Mouse (Mus musculus) MEL (cell line): ENCODE data around the gene Thsd4. TPM values are rescaled to one million over a fixed set of nuclear protein-coding genes. Genes with fewer than 3 reads are reported as not detected.

Experiments used
- DNase-seq: peaks from one replicate; pipeline ENCODE4 v3.0.0; 2011; ENCODE audit warnings: low read depth, low spot score
- H3K27ac ChIP-seq: 2 replicates; pipeline ENCODE4 v1.5.1; 2012; ENCODE audit warnings: low read depth, mild to moderate bottlenecking, control low read depth, low read length, moderate library complexity; ENCODE audit not compliant: control insufficient read depth
- H3K27me3 ChIP-seq, 2 experiments: fragments of 150-350 bp in 1 of 2; sonication (generic) in 1 of 2; 2 replicates each; pipeline ENCODE4 v1.6.1; 2012; ENCODE audit warnings: low read length in 2 of 2, mild to moderate bottlenecking in 2 of 2, improper control_type of control experiment in 1 of 2, moderate library complexity in 1 of 2; ENCODE audit not compliant: insufficient read depth in 2 of 2, control insufficient read depth in 1 of 2
- H3K36me3 ChIP-seq, 2 experiments: 2 replicates each; pipeline ENCODE4 v1.6.1; 2012 to 2014; ENCODE audit warnings: low read length in 2 of 2, improper control_type of control experiment in 1 of 2, inconsistent platforms in 1 of 2, mild to moderate bottlenecking in 1 of 2; ENCODE audit not compliant: insufficient read depth in 2 of 2, control insufficient read depth in 1 of 2
- H3K4me1 ChIP-seq, 2 experiments: fragments of 150-350 bp in 1 of 2; sonication (generic) in 1 of 2; 2 replicates each; pipeline ENCODE4 v1.6.1; 2012; ENCODE audit warnings: low read length in 2 of 2, improper control_type of control experiment in 1 of 2, mild to moderate bottlenecking in 1 of 2; ENCODE audit not compliant: insufficient read depth in 2 of 2, control insufficient read depth in 1 of 2
- H3K4me3 ChIP-seq, 2 experiments: fragments of 150-350 bp in 1 of 2; sonication (generic) in 1 of 2; 2 replicates each; pipeline ENCODE4 v1.5.1; 2012; ENCODE audit warnings: low read depth in 2 of 2, low read length in 2 of 2, mild to moderate bottlenecking in 2 of 2, moderate library complexity in 2 of 2, control low read depth in 1 of 2, improper control_type of control experiment in 1 of 2; ENCODE audit not compliant: control insufficient read depth in 1 of 2, insufficient read depth in 1 of 2
- H3K79me2 ChIP-seq: 2 replicates; pipeline ENCODE4 v1.6.1; 2012; ENCODE audit warnings: mild to moderate bottlenecking, low read length, moderate library complexity; ENCODE audit not compliant: control insufficient read depth, poor library complexity, insufficient read depth
- H3K9ac ChIP-seq: 2 replicates; pipeline ENCODE4 v1.6.1; 2012; ENCODE audit warnings: low read depth, mild to moderate bottlenecking, control low read depth, low read length, moderate library complexity; ENCODE audit not compliant: control insufficient read depth, poor library complexity, severe bottlenecking
- H3K9me3 ChIP-seq: fragments of 150-350 bp; sonication (generic); replicated peaks from 2 replicates; pipeline ENCODE4 v1.6.1; 2012; ENCODE audit warnings: mild to moderate bottlenecking, low read length, improper control_type of control experiment, moderate library complexity; ENCODE audit not compliant: insufficient read depth
- CHD1 ChIP-seq: IDR thresholded peaks from 2 replicates; pipeline ENCODE4 v1.6.1; 2012; ENCODE audit warnings: low read depth, mild to moderate bottlenecking, inconsistent platforms, low read length, improper control_type of control experiment
- CTCF ChIP-seq, 3 experiments: IDR thresholded peaks in 2 of 3; conservative IDR thresholded peaks in 1 of 3; 2 replicates each; pipeline ENCODE4 v1.5.1; 2011 to 2012; ENCODE audit warnings: low read length in 3 of 3, low read depth in 2 of 3, mild to moderate bottlenecking in 2 of 3, improper control_type of control experiment in 1 of 3, inconsistent platforms in 1 of 3, mixed read lengths in 1 of 3, moderate library complexity in 1 of 3; ENCODE audit not compliant: control insufficient read depth in 1 of 3, insufficient read depth in 1 of 3, poor library complexity in 1 of 3, severe bottlenecking in 1 of 3
- E2F4 ChIP-seq: IDR thresholded peaks from 2 replicates; pipeline ENCODE4 v1.6.1; 2011; ENCODE audit warnings: low read depth, low read length, improper control_type of control experiment, borderline replicate concordance
- ELF1 ChIP-seq: IDR thresholded peaks from 2 replicates; pipeline ENCODE4 v1.6.1; 2014; ENCODE audit warnings: low read depth, mild to moderate bottlenecking, inconsistent platforms, low read length, improper control_type of control experiment, moderate library complexity
- JUND ChIP-seq: IDR thresholded peaks from 2 replicates; pipeline ENCODE4 v1.6.1; 2011; ENCODE audit warnings: low read depth, mild to moderate bottlenecking, improper control_type of control experiment, low read length
- KAT2A ChIP-seq: conservative IDR thresholded peaks from 2 replicates; pipeline ENCODE4 v1.6.1; 2012; ENCODE audit warnings: low read depth, low read length, improper control_type of control experiment, inconsistent platforms
- MAZ ChIP-seq: IDR thresholded peaks from 2 replicates; pipeline ENCODE4 v1.6.1; 2012; ENCODE audit warnings: low read depth, mild to moderate bottlenecking, inconsistent platforms, low read length, improper control_type of control experiment
- MYC ChIP-seq: IDR thresholded peaks from 2 replicates; pipeline ENCODE4 v1.6.1; 2011; ENCODE audit warnings: low read depth, mild to moderate bottlenecking, low read length, improper control_type of control experiment, moderate library complexity
- NELFE ChIP-seq: IDR thresholded peaks from 2 replicates; pipeline ENCODE4 v1.6.1; 2011; ENCODE audit warnings: low read depth, low read length, improper control_type of control experiment
- RAD21 ChIP-seq: IDR thresholded peaks from 2 replicates; pipeline ENCODE4 v1.6.1; 2011; ENCODE audit warnings: mild to moderate bottlenecking, low read depth, low read length, improper control_type of control experiment
- SIN3A ChIP-seq: IDR thresholded peaks from 2 replicates; pipeline ENCODE4 v1.6.1; 2012; ENCODE audit warnings: low read length, improper control_type of control experiment, inconsistent platforms
- TBP ChIP-seq: IDR thresholded peaks from 2 replicates; pipeline ENCODE4 v1.8.0; 2011; ENCODE audit warnings: low read depth, low read length, improper control_type of control experiment
- UBTF ChIP-seq: IDR thresholded peaks from 2 replicates; pipeline ENCODE4 v1.6.1; 2012; ENCODE audit warnings: low read depth, mild to moderate bottlenecking, inconsistent platforms, low read length, improper control_type of control experiment, moderate library complexity, borderline replicate concordance; ENCODE audit not compliant: insufficient read depth
- USF2 ChIP-seq, 2 experiments: IDR thresholded peaks; 2 replicates each; pipeline ENCODE4 v1.6.1; 2011 to 2012; ENCODE audit warnings: improper control_type of control experiment in 2 of 2, low read length in 2 of 2, borderline replicate concordance in 1 of 2, inconsistent platforms in 1 of 2, low read depth in 1 of 2, mild to moderate bottlenecking in 1 of 2; ENCODE audit not compliant: insufficient read depth in 1 of 2
- ZC3H11A ChIP-seq: IDR thresholded peaks from 2 replicates; pipeline ENCODE4 v1.6.1; 2012; ENCODE audit warnings: low read depth, mild to moderate bottlenecking, inconsistent platforms, low read length, improper control_type of control experiment
- ZNF384 ChIP-seq: IDR thresholded peaks from 2 replicates; pipeline ENCODE4 v1.6.1; 2012; ENCODE audit warnings: low read depth, mild to moderate bottlenecking, inconsistent platforms, low read length, improper control_type of control experiment
- polyA plus RNA-seq, 2 experiments: library from polyadenylated mRNA; stranded (reverse) in 1 of 2; unstranded in 1 of 2; fragments of >175 nt in 1 of 2; fragments of >200 nt in 1 of 2; gene quantifications; 2 replicates each; pipeline versions ENCODE4 v1.2.1 to v1.2.4; 2012; ENCODE audit warnings: low replicate concordance in 2 of 2, low read depth in 1 of 2; ENCODE audit not compliant: insufficient read length in 2 of 2, insufficient read depth in 1 of 2, missing spikeins in 1 of 2
- total RNA-seq: library from RNA; depleted of rRNA; stranded (reverse); fragments of 300-350 nt; gene quantifications from 2 replicates; pipeline ENCODE4 v1.2.3, GENCODE M21; 2012

Gene Thsd4
- total and polyA plus RNA-seq, 3 experiments: 0.08 TPM; not detected in 1

DNA sequence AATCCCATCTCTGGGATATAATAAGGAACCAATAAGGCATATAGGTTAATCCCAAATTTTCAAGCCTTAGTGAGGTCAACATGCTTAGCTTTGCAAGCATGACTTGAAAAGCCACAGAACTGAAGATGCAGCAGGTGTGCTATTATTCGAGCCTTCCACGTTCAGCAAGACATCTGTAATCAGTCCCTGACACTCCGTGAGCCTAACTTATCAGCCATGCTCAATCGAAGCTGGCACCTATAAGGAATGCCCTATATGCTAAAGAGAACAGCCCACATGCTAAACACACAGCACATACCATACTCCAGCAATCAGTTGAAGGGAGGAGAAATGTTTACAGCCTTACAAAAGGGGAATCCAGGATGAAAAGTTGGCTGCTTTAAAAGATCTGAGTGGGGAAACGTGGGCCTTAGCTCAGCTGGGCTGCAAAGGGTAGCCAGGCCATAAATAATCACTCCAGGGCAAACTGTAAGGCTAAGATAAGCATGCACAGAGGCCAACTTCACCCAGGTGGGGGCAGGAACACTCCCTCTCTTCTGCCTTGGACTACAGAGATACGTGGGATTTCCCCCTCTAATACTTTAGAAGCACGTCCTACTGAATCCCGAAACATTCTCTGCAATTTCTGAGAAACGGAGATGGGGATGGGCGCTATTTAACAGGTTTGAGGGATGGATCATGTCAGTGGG lies 154.1 kb downstream of the Thsd4 start:
- H3K9me3 ChIP-seq: no peaks in the 10 kb centered on the region
- no peaks in the 10 kb centered on the region for H3K27me3 ChIP-seq
- H3K4me3 ChIP-seq: no peak overlapping the region
- H3K4me1 ChIP-seq: no peaks in the 10 kb centered on the region
- no peak overlapping the region for H3K27ac ChIP-seq
- no peak overlapping the region for H3K9ac ChIP-seq
- TF ChIP-seq TBP (no peak), E2F4 (no peak)
- no peaks in the 10 kb centered on the region for H3K36me3 ChIP-seq
- DNase-seq: no peak
- H3K79me2 ChIP-seq: no peaks in the 10 kb centered on the region

- no peak for DNase-seq
- Histone ChIP-seq H3K9ac (no peak overlapping the region), H3K27me3 (no peaks in the 10 kb centered on the region), H3K27ac (no peak overlapping the region), H3K79me2 (no peaks in the 10 kb centered on the region), H3K4me3 (no peak overlapping the region), H3K9me3 (no peaks in the 10 kb centered on the region), H3K36me3 (no peaks in the 10 kb centered on the region), H3K4me1 (no peaks in the 10 kb centered on the region)
- no peak for TF ChIP-seq SIN3A
- TF ChIP-seq TBP: no peak
- TF ChIP-seq ZNF384: no peak
- TF ChIP-seq JUND: no peak
- TF ChIP-seq ZC3H11A: no peak
- TF ChIP-seq MAZ: no peak
- no peak for TF ChIP-seq MYC
- TF ChIP-seq CHD1: no peak
- no peak for TF ChIP-seq UBTF
- no peak for TF ChIP-seq RAD21
- no peak for TF ChIP-seq NELFE
- no peak for TF ChIP-seq KAT2A
- no peak for TF ChIP-seq CTCF (IDR thresholded peaks at IDR 0.05 in 2 of 3, conservative IDR thresholded peaks at IDR 0.05 in 1 of 3; ENCODE audit: control insufficient read depth in 1 of 3, insufficient read depth in 1 of 3, low read depth in 2 of 3, low read length in 3 of 3, poor library complexity in 1 of 3, severe bottlenecking in 1 of 3)
- no peak for TF ChIP-seq USF2 (IDR thresholded peaks at IDR 0.05; ENCODE audit: borderline replicate concordance in 1 of 2, insufficient read depth in 1 of 2, low read depth in 1 of 2, low read length in 2 of 2)
- TF ChIP-seq ELF1: no peak
Measured at GRCm38 (mm10) chr9:60364166-60364781, 157.6 kb downstream of the Thsd4 start.
